Mouse (Mus musculus): Measurements from ENCODE around the gene Tm2d3. TPM values are rescaled to one million over a fixed set of nuclear protein-coding genes. Genes with fewer than 3 reads are reported as not detected.

Tm2d3 gene
- polyA plus RNA-seq, 1 experiment: 63.3 TPM

- no peaks in the 10 kb centered on the region for H3K4me1 ChIP-seq (ENCODE audit: control insufficient read depth, insufficient read depth, insufficient read length, low read length)
- H3K4me3 ChIP-seq (ENCODE audit: insufficient read depth, low read depth, low read length): no peak overlapping the region
- no peak overlapping the region for H3K27ac ChIP-seq (replicated peaks; ENCODE audit: low read depth, low read length)
Observed at GRCm38 (mm10) chr7:65686664-65687063, 4.3 kb upstream of the Tm2d3 start.

- Histone ChIP-seq H3K4me3 (ENCODE audit: insufficient read depth, low read depth, low read length) (no peak overlapping the region), H3K27ac (replicated peaks; ENCODE audit: low read depth, low read length) (no peak overlapping the region), H3K4me1 (ENCODE audit: control insufficient read depth, insufficient read depth, insufficient read length, low read length) (peaks cover 4% of the 10 kb centered on the region)
Observed at GRCm38 (mm10) chr7:65691929-65692605, 1.1 kb downstream of the Tm2d3 start.

GRCm38 (mm10) chr7:65692883-65693282 lies 1.9 kb downstream of the Tm2d3 start:
- peak overlapping the region; percentile 99 for H3K4me3 ChIP-seq (ENCODE audit: insufficient read depth, low read depth, low read length)
- H3K27ac ChIP-seq (replicated peaks; ENCODE audit: low read depth, low read length): no peak overlapping the region
- H3K4me1 ChIP-seq (ENCODE audit: control insufficient read depth, insufficient read depth, insufficient read length, low read length): peaks cover 4% of the 10 kb centered on the region

- H3K4me1 ChIP-seq (ENCODE audit: control insufficient read depth, insufficient read depth, insufficient read length, low read length): peaks cover 4% of the 10 kb centered on the region
- peak overlapping the region; percentile 55; the same call in 1 of the 2 replicates for H3K27ac ChIP-seq (replicated peaks; ENCODE audit: low read depth, low read length)
- peak overlapping the region; percentile 99 for H3K4me3 ChIP-seq (ENCODE audit: insufficient read depth, low read depth, low read length)
Observed at GRCm38 (mm10) chr7:65693301-65693821, 2.4 kb downstream of the Tm2d3 start.

- no peak overlapping the region for H3K4me3 ChIP-seq (ENCODE audit: insufficient read depth, low read depth, low read length)
- H3K27ac ChIP-seq (replicated peaks; ENCODE audit: low read depth, low read length): no peak overlapping the region
- H3K4me1 ChIP-seq (ENCODE audit: control insufficient read depth, insufficient read depth, insufficient read length, low read length): peaks cover 4% of the 10 kb centered on the region
Observed at GRCm38 (mm10) chr7:65696450-65696849, 5.5 kb downstream of the Tm2d3 start.

GRCm38 (mm10) chr7:65702076-65702475 lies 11.1 kb downstream of the Tm2d3 start:
- no peaks in the 10 kb centered on the region for H3K4me1 ChIP-seq (ENCODE audit: control insufficient read depth, insufficient read depth, insufficient read length, low read length)
- no peak overlapping the region for H3K27ac ChIP-seq (replicated peaks; ENCODE audit: low read depth, low read length)
- no peak overlapping the region for H3K4me3 ChIP-seq (ENCODE audit: insufficient read depth, low read depth, low read length)

- H3K4me1 ChIP-seq (ENCODE audit: control insufficient read depth, insufficient read depth, insufficient read length, low read length): no peaks in the 10 kb centered on the region
- peak overlapping the region; percentile 51 for H3K4me3 ChIP-seq (ENCODE audit: insufficient read depth, low read depth, low read length)
- H3K27ac ChIP-seq (replicated peaks; ENCODE audit: low read depth, low read length): no peak overlapping the region
Observed at GRCm38 (mm10) chr7:65704818-65705242, 13.9 kb downstream of the Tm2d3 start.

- Histone ChIP-seq H3K4me3 (ENCODE audit: insufficient read depth, low read depth, low read length) (no peak overlapping the region), H3K4me1 (ENCODE audit: control insufficient read depth, insufficient read depth, insufficient read length, low read length) (no peaks in the 10 kb centered on the region), H3K27ac (replicated peaks; ENCODE audit: low read depth, low read length) (no peak overlapping the region)
Observed at GRCm38 (mm10) chr7:65708506-65708905, 17.5 kb downstream of the Tm2d3 start.

- Histone ChIP-seq H3K4me1 (ENCODE audit: control insufficient read depth, insufficient read depth, insufficient read length, low read length) (no peaks in the 10 kb centered on the region), H3K4me3 (ENCODE audit: insufficient read depth, low read depth, low read length) (no peak overlapping the region), H3K27ac (replicated peaks; ENCODE audit: low read depth, low read length) (no peak overlapping the region)
Observed at GRCm38 (mm10) chr7:65710301-65710700, 19.3 kb downstream of the Tm2d3 start.

GRCm38 (mm10) chr7:65713782-65714181 lies 22.8 kb downstream of the Tm2d3 start:
- Histone ChIP-seq H3K27ac (replicated peaks; ENCODE audit: low read depth, low read length) (no peak overlapping the region), H3K4me1 (ENCODE audit: control insufficient read depth, insufficient read depth, insufficient read length, low read length) (no peaks in the 10 kb centered on the region), H3K4me3 (ENCODE audit: insufficient read depth, low read depth, low read length) (no peak overlapping the region)

GRCm38 (mm10) chr7:65714304-65714703 lies 23.3 kb downstream of the Tm2d3 start:
- H3K4me3 ChIP-seq (ENCODE audit: insufficient read depth, low read depth, low read length): no peak overlapping the region
- no peaks in the 10 kb centered on the region for H3K4me1 ChIP-seq (ENCODE audit: control insufficient read depth, insufficient read depth, insufficient read length, low read length)

GRCm38 (mm10) chr7:65734024-65734423 lies 43.1 kb downstream of the Tm2d3 start:
- Histone ChIP-seq H3K27ac (replicated peaks; ENCODE audit: low read depth, low read length) (no peak overlapping the region), H3K4me1 (ENCODE audit: control insufficient read depth, insufficient read depth, insufficient read length, low read length) (peaks cover 4% of the 10 kb centered on the region; the same call in 1 of the 2 replicates), H3K4me3 (ENCODE audit: insufficient read depth, low read depth, low read length) (no peak overlapping the region)

More at GRCm38 (mm10) chr7:65714304-65714703, 23.3 kb downstream of the Tm2d3 start:
- H3K27ac ChIP-seq (replicated peaks; ENCODE audit: low read depth, low read length): no peak overlapping the region

GRCm38 (mm10) chr7:65735261-65735660 lies 44.3 kb downstream of the Tm2d3 start:
- H3K4me1 ChIP-seq (ENCODE audit: control insufficient read depth, insufficient read depth, insufficient read length, low read length): peaks cover 4% of the 10 kb centered on the region; the same call in 1 of the 2 replicates
- H3K27ac ChIP-seq (replicated peaks; ENCODE audit: low read depth, low read length): no peak overlapping the region
- H3K4me3 ChIP-seq (ENCODE audit: insufficient read depth, low read depth, low read length): no peak overlapping the region

- H3K27ac ChIP-seq (replicated peaks; ENCODE audit: low read depth, low read length): no peak overlapping the region
- no peak overlapping the region for H3K4me3 ChIP-seq (ENCODE audit: insufficient read depth, low read depth, low read length)
- H3K4me1 ChIP-seq (ENCODE audit: control insufficient read depth, insufficient read depth, insufficient read length, low read length): peaks cover 4% of the 10 kb centered on the region
Observed at GRCm38 (mm10) chr7:65737286-65738040, 46.5 kb downstream of the Tm2d3 start.

- Histone ChIP-seq H3K4me1 (ENCODE audit: control insufficient read depth, insufficient read depth, insufficient read length, low read length) (no peaks in the 10 kb centered on the region; the same call in 1 of the 2 replicates), H3K4me3 (ENCODE audit: insufficient read depth, low read depth, low read length) (no peak overlapping the region), H3K27ac (replicated peaks; ENCODE audit: low read depth, low read length) (no peak overlapping the region)
Observed at GRCm38 (mm10) chr7:65742857-65743256, 51.9 kb downstream of the Tm2d3 start.

Data from brown adipose tissue, adult 24 weeks (tissue).